Mouse (Mus musculus) stomach, embryonic 14.5 days (tissue): ENCODE measurements around the gene Tut4. TPM values are rescaled to one million over a fixed set of nuclear protein-coding genes. Genes with fewer than 3 reads are reported as not detected.
A peak's percentile ranks its signal among the peaks of the same experiment; 100 is the strongest.

Experiments
- ATAC-seq: fragments of 200-750 bp; cut with Nextera tagmentation; 2 replicates; pipeline ENCODE4 v1.8.0; 2017; ENCODE audit warnings: low read depth, moderate TSS enrichment; ENCODE audit not compliant: insufficient number of reproducible peaks, insufficient read depth, low FRiP score
- H3K27ac ChIP-seq: fragments of 300-500 bp; sonication (generic); 2 replicates; pipeline ENCODE4 v1.5.1; 2014; ENCODE audit warnings: mild to moderate bottlenecking, low read length, moderate library complexity, mixed read lengths
- H3K27me3 ChIP-seq: fragments of 300-500 bp; sonication (generic); 2 replicates; pipeline ENCODE4 v1.6.1; 2014; ENCODE audit warnings: low read length, control low read depth, mixed read lengths; ENCODE audit not compliant: control insufficient read depth, insufficient read depth
- H3K36me3 ChIP-seq: fragments of 300-500 bp; sonication (generic); 2 replicates; pipeline ENCODE4 v1.6.1; 2014; ENCODE audit warnings: mild to moderate bottlenecking, control low read depth, low read length, moderate library complexity, mixed read lengths; ENCODE audit not compliant: control insufficient read depth, insufficient read depth
- H3K4me1 ChIP-seq: fragments of 300-500 bp; sonication (generic); 2 replicates; pipeline ENCODE4 v1.6.1; 2014; ENCODE audit warnings: low read length, control low read depth, mixed read lengths; ENCODE audit not compliant: control insufficient read depth, insufficient read depth
- H3K4me2 ChIP-seq: fragments of 300-500 bp; sonication (generic); replicated peaks from 2 replicates; pipeline ENCODE4 v1.6.1; 2014; ENCODE audit warnings: low read depth, low read length, control low read depth
- H3K4me3 ChIP-seq: fragments of 300-500 bp; sonication (generic); 2 replicates; pipeline ENCODE4 v1.5.1; 2014; ENCODE audit warnings: low read depth, low read length, control low read depth
- H3K9ac ChIP-seq: fragments of 300-500 bp; sonication (generic); replicated peaks from 2 replicates; pipeline ENCODE4 v1.6.1; 2014; ENCODE audit warnings: low read depth, mild to moderate bottlenecking, control low read depth, low read length, moderate library complexity, mixed read lengths
- H3K9me3 ChIP-seq: fragments of 300-500 bp; sonication (generic); 2 replicates; pipeline ENCODE4 v1.6.1; 2016; ENCODE audit warnings: low read depth, low read length, control low read depth; ENCODE audit not compliant: control insufficient read depth
- WGBS: fragments of 180-500 bp; shearing (Covaris S2); extraction: QIAGEN DNeasy Blood & Tissue Kit; methylation state at CpG from one replicate; pipeline ENCODE4 v1.1.7; 2014; 5-methylcytosine and 5-hydroxymethylcytosine counted together
- polyA plus RNA-seq: library from polyadenylated mRNA; unstranded; fragments of >200 nt; fragmentation: Nextera tagmentation; extraction: Ambion mirVana; gene quantifications from 2 replicates; pipeline ENCODE4 v1.2.1, GENCODE M21; 2014

The Tut4 gene
- polyA plus RNA-seq, 1 experiment from 2014 or later: 94.5 TPM

DNA sequence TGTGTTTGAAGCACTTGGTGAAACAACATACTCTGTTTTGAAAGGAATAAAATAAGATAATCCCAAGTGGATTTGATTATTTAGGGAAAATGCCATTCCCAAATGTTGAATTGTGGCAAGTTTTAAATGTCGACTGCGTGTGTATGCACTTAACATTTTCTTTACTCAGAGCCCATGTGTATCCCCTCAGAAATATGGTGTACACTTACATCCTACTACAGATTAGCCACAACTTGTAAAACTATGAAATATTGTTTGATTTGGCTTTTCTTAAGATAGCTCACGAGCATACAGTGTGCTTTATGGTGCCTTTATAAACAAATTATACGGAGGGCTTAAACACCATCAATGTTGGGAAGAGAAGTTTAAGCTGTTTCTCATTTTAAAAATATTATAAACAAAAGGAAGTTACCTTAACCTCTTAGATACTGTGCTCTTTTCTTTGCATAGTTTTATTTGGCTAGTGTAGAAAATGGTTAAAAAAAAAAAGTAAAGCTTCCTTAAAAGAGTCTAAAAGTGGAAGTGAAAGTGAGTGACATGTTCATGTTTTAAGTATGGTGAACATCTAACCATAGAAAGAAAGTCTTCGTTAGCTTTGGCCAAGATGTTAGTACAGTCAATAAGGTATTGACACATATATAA is 2.2 kb downstream of the Tut4 start:
- Histone ChIP-seq H3K9me3 (no peaks in the 10 kb centered on the region), H3K4me3 (peak overlapping the region; percentile 98), H3K27me3 (no peaks in the 10 kb centered on the region), H3K9ac (0 out of 2 replicates have a peak overlapping the region, but pooled peaks have one; percentile 4), H3K4me1 (peaks cover 6% of the 10 kb centered on the region; the same call in 1 of the 2 replicates), H3K36me3 (no peaks in the 10 kb centered on the region), H3K4me2 (peak overlapping the region; percentile 86), H3K27ac (no peak overlapping the region)
- no peak for ATAC-seq
- 23% methylated on average over 5 of the region's 5 CpGs for WGBS

DNA sequence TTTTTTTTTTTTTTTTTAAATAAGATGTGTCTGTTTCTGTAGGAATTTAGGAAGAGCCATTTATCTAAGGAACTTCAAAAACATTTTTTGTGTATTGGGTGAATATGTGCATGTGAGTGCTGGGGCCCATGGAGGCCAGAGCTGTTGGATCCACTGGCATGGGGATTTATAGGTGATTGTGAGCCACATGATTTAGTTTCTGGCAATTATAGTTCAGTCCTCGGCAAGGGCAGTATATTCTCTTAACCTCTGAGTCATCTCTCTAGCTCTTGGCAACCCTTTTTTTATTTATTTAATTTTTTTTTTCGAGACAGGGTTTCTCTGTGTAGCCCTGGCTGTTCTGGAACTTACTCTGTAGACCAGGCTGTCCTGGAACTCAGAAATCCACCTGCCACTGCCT is 14.4 kb downstream of the Tut4 start:
- H3K4me3 ChIP-seq: no peak overlapping the region

DNA sequence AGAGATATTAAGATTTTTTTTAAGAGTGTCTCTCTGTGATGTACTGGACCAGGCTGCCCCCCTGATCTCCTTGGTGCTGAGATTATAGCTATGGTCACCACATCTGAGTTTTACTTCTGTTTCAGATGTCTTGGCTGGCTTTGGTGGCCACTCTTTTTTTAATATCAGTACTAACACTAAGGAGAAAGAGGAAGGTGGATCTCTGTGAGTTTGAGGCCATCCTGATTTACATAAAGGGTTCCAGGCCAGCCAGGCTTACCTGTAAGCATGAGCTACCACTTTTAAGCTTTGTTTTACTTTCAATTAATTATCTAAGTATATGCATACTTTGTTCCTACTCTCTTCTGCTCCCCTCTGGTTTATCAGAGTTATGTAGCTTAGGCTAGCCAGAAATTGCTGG is 23.6 kb downstream of the Tut4 start:
- no peaks in the 10 kb centered on the region for H3K27me3 ChIP-seq
- H3K4me3 ChIP-seq: no peak overlapping the region
- no peaks in the 10 kb centered on the region for H3K9me3 ChIP-seq
- H3K4me1 ChIP-seq: no peaks in the 10 kb centered on the region
- no peak for ATAC-seq
- peaks cover 24% of the 10 kb centered on the region for H3K36me3 ChIP-seq
- no peak overlapping the region for H3K4me2 ChIP-seq
- H3K9ac ChIP-seq: no peak overlapping the region
- H3K27ac ChIP-seq: no peak overlapping the region

More for the DNA sequence above, 14.4 kb downstream of the Tut4 start:
- no peak for ATAC-seq
- Histone ChIP-seq H3K36me3 (no peaks in the 10 kb centered on the region), H3K9me3 (no peaks in the 10 kb centered on the region), H3K27me3 (no peaks in the 10 kb centered on the region), H3K9ac (no peak overlapping the region), H3K27ac (no peak overlapping the region), H3K4me1 (no peaks in the 10 kb centered on the region), H3K4me2 (no peak overlapping the region)
- WGBS: 72% methylated on average over 2 of the region's 2 CpGs

DNA sequence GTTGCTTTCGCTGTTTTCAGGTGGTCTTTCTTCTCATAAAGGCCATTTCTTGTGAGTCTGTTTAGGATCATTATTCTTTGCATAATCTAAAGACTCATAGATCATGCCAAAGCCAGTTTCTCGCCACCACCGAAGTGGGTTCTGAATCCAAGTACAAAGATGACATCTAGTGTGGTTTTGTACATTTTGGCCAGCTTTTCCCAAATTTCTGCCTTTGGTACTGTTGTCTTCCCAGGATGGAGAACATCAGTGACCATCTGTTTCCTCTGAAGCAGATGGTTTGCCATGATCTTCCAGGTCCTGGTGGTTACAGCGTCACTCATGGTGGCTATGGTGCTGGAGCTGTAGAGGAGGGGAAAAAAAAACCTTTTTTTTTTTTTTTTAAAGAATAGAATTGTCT is 25.0 kb downstream of the Tut4 start:
- Histone ChIP-seq H3K27me3 (no peaks in the 10 kb centered on the region), H3K27ac (no peak overlapping the region), H3K4me3 (no peak overlapping the region), H3K9ac (no peak overlapping the region), H3K4me2 (no peak overlapping the region), H3K4me1 (no peaks in the 10 kb centered on the region), H3K9me3 (no peaks in the 10 kb centered on the region), H3K36me3 (peaks cover 30% of the 10 kb centered on the region)
- ATAC-seq: no peak
- 93% methylated on average over 4 of the region's 4 CpGs for WGBS

DNA sequence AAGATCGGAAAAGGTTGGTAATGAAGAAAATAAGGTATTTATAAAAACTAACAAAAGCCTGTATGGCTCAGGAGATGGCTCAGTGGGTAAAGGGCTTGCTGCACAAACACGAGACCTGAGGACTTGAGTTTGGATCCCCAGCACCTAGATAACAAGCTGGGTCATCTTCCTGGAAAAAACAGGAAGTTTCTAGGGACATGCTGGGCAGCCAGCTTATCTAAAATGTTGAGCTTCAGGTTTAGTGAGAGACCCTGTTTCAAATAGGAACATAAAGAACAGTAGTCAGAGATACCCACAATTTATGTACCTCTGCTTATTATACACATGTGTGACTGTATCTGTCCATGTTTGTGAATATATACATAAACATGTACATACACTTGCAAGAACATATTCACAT is 43.8 kb downstream of the Tut4 start:
- ATAC-seq: no peak
- WGBS: 93% methylated on average over 2 of the region's 2 CpGs
- Histone ChIP-seq H3K4me3 (no peak overlapping the region), H3K4me2 (no peak overlapping the region), H3K9ac (no peak overlapping the region), H3K27me3 (no peaks in the 10 kb centered on the region), H3K27ac (no peak overlapping the region), H3K36me3 (peaks cover 51% of the 10 kb centered on the region), H3K9me3 (no peaks in the 10 kb centered on the region), H3K4me1 (no peaks in the 10 kb centered on the region)

DNA sequence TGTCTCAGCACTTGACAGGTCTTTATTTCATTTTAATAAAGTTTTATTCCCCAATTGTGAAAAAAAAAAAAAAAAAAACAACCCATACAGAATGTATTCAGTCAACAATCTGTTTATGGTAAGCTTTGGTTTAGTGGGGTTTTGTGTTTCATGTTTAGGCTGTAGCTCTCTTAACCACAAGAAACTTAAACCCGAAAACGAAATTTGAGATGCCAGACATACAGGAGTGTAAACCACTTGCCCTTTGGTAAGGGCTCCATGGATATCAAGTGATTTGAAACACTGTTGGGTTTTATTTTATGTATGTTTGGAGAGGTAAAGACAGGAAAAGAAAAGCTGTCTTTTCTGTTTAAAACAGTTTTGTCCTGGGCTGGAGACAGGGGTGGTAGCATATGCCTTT is 80.5 kb downstream of the Tut4 start:
- ATAC-seq: no peak
- no peak overlapping the region for H3K4me3 ChIP-seq
- no peak overlapping the region for H3K4me2 ChIP-seq
- no peak overlapping the region for H3K27ac ChIP-seq
- H3K4me1 ChIP-seq: no peaks in the 10 kb centered on the region
- H3K9ac ChIP-seq: no peak overlapping the region
- WGBS: 95% methylated on average over 2 of the region's 2 CpGs
- H3K36me3 ChIP-seq: peaks cover 29% of the 10 kb centered on the region
- H3K27me3 ChIP-seq: no peaks in the 10 kb centered on the region
- H3K9me3 ChIP-seq: no peaks in the 10 kb centered on the region

DNA sequence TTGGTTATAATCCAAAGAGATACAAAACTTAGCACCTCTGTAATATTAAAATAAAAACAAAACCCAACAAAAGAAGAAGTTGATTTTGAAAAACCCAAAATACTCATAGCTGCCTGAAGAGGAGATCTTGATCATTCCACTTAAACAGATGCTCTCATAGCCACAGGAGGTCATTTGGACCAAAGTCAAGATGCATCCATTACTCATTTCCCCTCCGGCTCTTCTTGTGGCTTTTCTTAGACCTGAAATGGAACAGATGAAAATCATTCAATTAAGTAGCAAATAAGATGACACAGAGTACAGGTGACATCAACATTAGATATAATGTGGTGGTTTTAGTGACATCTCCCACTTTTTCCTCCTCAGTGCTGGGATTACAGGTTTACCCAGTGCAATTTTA is 105.8 kb downstream of the Tut4 start:
- Histone ChIP-seq H3K9ac (no peak overlapping the region), H3K36me3 (peaks cover 71% of the 10 kb centered on the region), H3K27me3 (no peaks in the 10 kb centered on the region), H3K9me3 (no peaks in the 10 kb centered on the region), H3K4me3 (no peak overlapping the region), H3K4me1 (no peaks in the 10 kb centered on the region), H3K4me2 (no peak overlapping the region), H3K27ac (no peak overlapping the region)
- ATAC-seq: no peak
- WGBS: 65% methylated on average over 1 of the region's 1 CpGs

DNA sequence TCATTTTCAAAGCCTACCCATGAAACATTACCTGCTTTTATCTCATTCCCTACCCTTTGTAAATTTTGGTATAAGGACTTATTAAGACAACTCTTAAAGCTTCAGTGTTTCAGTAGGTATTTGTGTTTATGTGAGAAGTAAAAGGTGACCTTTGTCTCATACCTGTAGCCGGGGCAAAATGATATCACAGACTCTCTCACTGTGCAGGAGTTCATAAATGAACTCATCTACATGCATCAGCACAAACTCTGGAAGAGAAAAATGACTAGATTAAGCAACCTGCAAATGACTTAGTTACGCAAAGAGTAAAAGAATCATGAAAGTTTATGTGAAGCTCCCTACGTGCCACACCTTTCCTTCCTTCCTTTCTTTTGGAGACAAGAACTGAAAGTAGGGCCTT is 113.4 kb downstream of the Tut4 start:
- Histone ChIP-seq H3K27ac (no peak overlapping the region), H3K36me3 (peaks cover 61% of the 10 kb centered on the region), H3K4me2 (no peak overlapping the region), H3K4me1 (peaks cover 3% of the 10 kb centered on the region), H3K27me3 (no peaks in the 10 kb centered on the region), H3K9ac (no peak overlapping the region), H3K4me3 (no peak overlapping the region), H3K9me3 (no peaks in the 10 kb centered on the region)
- WGBS: 95% methylated on average over 3 of the region's 3 CpGs
- no peak for ATAC-seq
